Mouse (Mus musculus): ENCODE measurements at regions not wholly inside any gene's neighbourhood (a gene's known extent, or its start where the extent isn't known, plus 50 kb on each side); places are given as distances from the start of the nearest gene placed in this dataset.
A peak's percentile ranks its signal among the peaks of the same experiment; 100 is the strongest.
"Not testable (repeated sequence)": the region's sequence is repeated elsewhere in the genome, so short reads cannot be mapped to it uniquely, and the experiment has no call there.

DNA sequence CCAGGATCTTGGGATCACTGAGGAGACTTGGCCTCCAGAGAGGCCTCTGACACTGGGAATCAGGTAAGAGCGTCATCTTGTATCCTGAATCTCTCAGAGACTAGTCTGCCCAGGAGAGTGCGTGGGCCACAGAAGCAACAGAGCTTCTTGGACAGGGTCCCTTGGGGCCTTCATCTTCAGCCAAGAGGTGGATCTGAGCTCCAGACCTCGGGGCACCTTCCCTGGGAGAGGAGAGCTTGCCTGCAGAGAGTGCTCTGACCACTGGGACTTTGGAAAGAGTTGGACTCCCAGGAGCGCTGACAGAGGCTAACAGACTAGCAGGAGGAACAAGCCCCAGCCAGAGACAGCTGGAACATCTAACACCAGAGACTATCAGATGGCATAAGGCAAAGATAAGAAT is 73.9 kb upstream of the Gm15319 start:
- DNase-seq (ENCODE audit: low spot score): peak; percentile 18

- DNase-seq (ENCODE audit: low spot score): peak; percentile 7
Measured at GRCm38 (mm10) chr8:20433236-20433635, 70.2 kb upstream of the Gm15319 start.

DNA sequence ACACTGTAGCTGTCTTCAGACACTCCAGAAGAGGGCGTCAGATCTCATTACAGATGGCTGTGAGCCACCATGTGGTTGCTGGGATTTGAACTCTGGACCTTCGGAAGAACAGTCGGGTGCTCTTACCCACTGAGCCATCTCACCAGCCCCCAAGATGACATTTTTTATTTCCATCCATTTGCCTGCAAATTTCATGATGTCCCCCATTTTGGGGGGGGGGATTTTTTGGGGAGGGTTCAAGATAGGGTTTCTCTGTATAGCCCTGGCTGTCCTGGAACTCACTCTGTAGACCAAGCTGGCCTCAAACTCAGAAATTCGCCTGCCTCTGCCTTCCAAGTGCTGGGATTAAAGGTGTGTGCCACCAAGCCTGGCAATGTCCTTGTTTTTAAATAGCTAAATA is 66.5 kb upstream of the Gm15319 start:
- not testable (repeated sequence) for DNase-seq (ENCODE audit: low spot score)

DNA sequence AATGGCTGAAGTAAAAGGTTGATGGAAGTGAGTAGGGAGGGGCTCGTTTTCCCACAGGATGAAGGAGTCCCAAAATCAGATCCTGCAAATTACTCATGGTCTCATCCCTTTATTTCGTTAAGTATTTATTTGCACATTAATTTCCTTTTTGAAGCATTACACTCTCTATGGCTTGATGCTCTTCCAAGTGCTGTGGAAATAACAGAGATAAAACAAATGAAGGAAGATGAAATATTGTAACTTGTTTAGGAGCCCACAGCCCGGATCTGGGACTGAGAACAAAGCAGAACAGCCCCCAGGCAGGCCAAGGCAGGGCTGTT is 61.9 kb upstream of the Gm15319 start:
- DNase-seq (ENCODE audit: low spot score): not testable (repeated sequence)

DNA sequence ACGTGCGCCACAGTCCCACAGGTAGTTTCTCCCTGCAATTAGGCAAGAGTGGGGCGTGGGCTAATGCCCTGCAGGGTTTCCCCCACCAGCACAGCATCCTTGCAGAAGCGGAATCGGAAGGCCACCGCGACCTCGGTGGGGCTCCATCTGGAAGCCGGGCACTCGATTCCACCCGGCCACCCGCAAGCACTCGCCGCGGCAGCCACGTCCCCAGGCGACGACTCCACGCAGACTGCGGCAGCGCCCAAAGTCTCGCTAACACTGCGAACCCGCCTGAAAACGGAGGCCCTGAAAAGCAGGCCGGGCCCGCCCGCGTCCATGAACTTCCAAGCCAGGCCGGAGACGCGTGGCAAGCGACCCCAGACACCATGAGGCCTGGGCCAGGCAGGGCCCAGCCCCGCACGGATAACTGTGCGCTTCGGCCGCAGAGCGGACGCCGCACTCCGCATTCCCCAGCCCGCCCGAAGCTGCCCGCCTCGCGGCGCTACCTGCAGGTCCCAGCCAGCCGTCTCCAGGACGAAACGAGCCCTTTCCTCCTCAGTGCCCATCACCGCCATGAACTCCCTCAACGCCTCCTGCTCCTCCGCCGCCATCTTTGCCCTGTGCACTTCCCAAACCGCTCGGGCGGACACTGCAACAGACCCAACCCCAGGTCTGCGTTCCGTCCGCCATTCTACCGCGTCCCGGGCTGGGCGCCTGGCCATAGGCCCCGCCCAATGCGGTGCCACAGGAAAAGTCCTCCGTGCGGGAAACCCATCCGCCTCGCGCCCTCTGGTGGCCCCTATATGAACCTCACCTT is 61.3 kb upstream of the Gm15319 start:
- peak; percentile 100 for DNase-seq (ENCODE audit: low spot score)

DNA sequence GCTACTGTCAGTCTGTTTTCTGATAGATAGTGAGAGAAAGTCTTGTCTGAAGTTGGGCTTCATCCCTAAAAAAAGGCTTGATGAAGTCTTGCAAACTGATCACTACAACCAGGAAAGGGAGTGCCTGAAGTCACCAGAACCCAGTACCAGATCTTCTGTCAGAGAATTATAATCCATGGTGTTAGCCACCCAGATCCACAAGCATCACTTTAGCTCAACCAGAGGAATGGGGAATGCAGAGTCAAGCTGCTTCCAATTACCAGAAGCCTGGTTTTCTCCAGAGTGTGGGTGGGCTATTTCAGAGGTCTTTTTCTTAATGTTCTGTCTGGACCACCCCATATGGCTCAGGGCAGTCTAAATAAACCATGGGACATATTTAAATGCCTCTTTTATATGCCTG is 57.8 kb upstream of the Gm15319 start:
- not testable (repeated sequence) for DNase-seq (ENCODE audit: low spot score)
